Mouse (Mus musculus) kidney, embryonic 14.5 days (tissue): ENCODE results near the gene Tomm40. TPM values are rescaled to one million over a fixed set of nuclear protein-coding genes. Genes with fewer than 3 reads are reported as not detected.

ENCODE experiments used
- ATAC-seq: fragments of 200-750 bp; cut with Nextera tagmentation; 2 replicates; pipeline ENCODE4 v1.8.0; 2017; ENCODE audit warnings: moderate number of reproducible peaks, mild to moderate bottlenecking, moderate TSS enrichment, moderate library complexity; ENCODE audit not compliant: low FRiP score, low TSS enrichment
- H3K27ac ChIP-seq: fragments of 300-500 bp; sonication (generic); 2 replicates; pipeline ENCODE4 v1.5.1; 2014; ENCODE audit warnings: low read depth, mild to moderate bottlenecking, low read length, moderate library complexity, mixed read lengths
- H3K27me3 ChIP-seq: fragments of 300-500 bp; sonication (generic); 2 replicates; pipeline ENCODE4 v1.6.1; 2014; ENCODE audit warnings: mild to moderate bottlenecking, low read length; ENCODE audit not compliant: control insufficient read depth, insufficient read depth
- H3K36me3 ChIP-seq: fragments of 300-500 bp; sonication (generic); 2 replicates; pipeline ENCODE4 v1.6.1; 2014; ENCODE audit warnings: low read length, mixed read lengths; ENCODE audit not compliant: control insufficient read depth, insufficient read depth
- H3K4me1 ChIP-seq: fragments of 300-500 bp; sonication (generic); 2 replicates; pipeline ENCODE4 v1.6.1; 2014; ENCODE audit warnings: low read length, mixed read lengths; ENCODE audit not compliant: control insufficient read depth, insufficient read depth
- H3K4me2 ChIP-seq: fragments of 300-500 bp; sonication (generic); replicated peaks from 2 replicates; pipeline ENCODE4 v1.6.1; 2014; ENCODE audit warnings: low read depth, mild to moderate bottlenecking, low read length
- H3K4me3 ChIP-seq: fragments of 300-500 bp; sonication (generic); 2 replicates; pipeline ENCODE4 v1.5.1; 2014; ENCODE audit warnings: mild to moderate bottlenecking, low read length
- H3K9ac ChIP-seq: fragments of 300-500 bp; sonication (generic); 2 replicates; pipeline ENCODE4 v1.6.1; 2014; ENCODE audit warnings: low read depth, mild to moderate bottlenecking, low read length, moderate library complexity
- H3K9me3 ChIP-seq: fragments of 300-500 bp; sonication (generic); 2 replicates; pipeline ENCODE4 v1.6.1; 2016; ENCODE audit warnings: low read length; ENCODE audit not compliant: control insufficient read depth
- WGBS: fragments of 180-500 bp; shearing (Covaris S2); extraction: QIAGEN DNeasy Blood & Tissue Kit; methylation state at CpG from one replicate; pipeline ENCODE4 v1.1.7; 2014; 5-methylcytosine and 5-hydroxymethylcytosine counted together
- polyA plus RNA-seq: library from polyadenylated mRNA; unstranded; fragments of >200 nt; fragmentation: Nextera tagmentation; extraction: Ambion mirVana; gene quantifications from 2 replicates; pipeline ENCODE4 v1.2.1, GENCODE M21; 2014

Gene Tomm40
- 159 and 177 TPM in 2 replicates for polyA plus RNA-seq

- Histone ChIP-seq H3K27ac (peak within 1 kb of the TSS; percentile 75), H3K9me3 (peaks cover 2% of the 10 kb centered on the region), H3K9ac (peak within 1 kb of the TSS; percentile 97), H3K27me3 (no peaks in the 10 kb centered on the region), H3K4me1 (peaks cover 10% of the 10 kb centered on the region; the same call in 1 of the 2 replicates), H3K4me3 (peak within 1 kb of the TSS; percentile 72), H3K36me3 (peaks cover 43% of the 10 kb centered on the region), H3K4me2 (peak within 1 kb of the TSS; percentile 72)
- under 1% methylated on average over 48 of the region's 59 CpGs for WGBS
- peak; percentile 99 for ATAC-seq
Measured at GRCm38 (mm10) chr7:19715239-19716054, at the start of gene Tomm40. TSS of gene Tomm40 (minus strand) at chr7:19715438.

- Histone ChIP-seq H3K27ac (no peak overlapping the region), H3K4me2 (no peak overlapping the region), H3K4me1 (peaks cover 19% of the 10 kb centered on the region), H3K4me3 (no peak overlapping the region), H3K36me3 (peaks cover 38% of the 10 kb centered on the region), H3K9ac (no peak overlapping the region), H3K27me3 (no peaks in the 10 kb centered on the region), H3K9me3 (no peaks in the 10 kb centered on the region)
- no peak for ATAC-seq
- 89% methylated on average over 9 of the region's 9 CpGs for WGBS
Measured at GRCm38 (mm10) chr7:19764581-19764980, 49.3 kb upstream of the Tomm40 start.

GRCm38 (mm10) chr7:19763829-19764477, 48.7 kb upstream of the Tomm40 start:
- ATAC-seq: no peak
- Histone ChIP-seq H3K27ac (no peak overlapping the region), H3K9ac (no peak overlapping the region), H3K36me3 (peaks cover 45% of the 10 kb centered on the region), H3K4me3 (no peak overlapping the region), H3K27me3 (no peaks in the 10 kb centered on the region), H3K9me3 (no peaks in the 10 kb centered on the region), H3K4me1 (peaks cover 13% of the 10 kb centered on the region), H3K4me2 (no peak overlapping the region)
- WGBS: 65% methylated on average over 13 of the region's 13 CpGs

- H3K9ac ChIP-seq: no peak overlapping the region
- H3K27ac ChIP-seq: no peak overlapping the region; the same call in 1 of the 2 replicates
- H3K9me3 ChIP-seq: no peaks in the 10 kb centered on the region
- WGBS: 40% methylated on average over 11 of the region's 11 CpGs
- no peaks in the 10 kb centered on the region for H3K27me3 ChIP-seq
- H3K4me2 ChIP-seq: no peak overlapping the region
- H3K36me3 ChIP-seq: peaks cover 58% of the 10 kb centered on the region
- H3K4me1 ChIP-seq: no peaks in the 10 kb centered on the region
- no peak overlapping the region for H3K4me3 ChIP-seq
- ATAC-seq: peak; percentile 72; the same call in 1 of the 2 replicates
Measured at GRCm38 (mm10) chr7:19762283-19762682, 47.0 kb upstream of the Tomm40 start.

- no peak overlapping the region for H3K27ac ChIP-seq
- peaks cover 52% of the 10 kb centered on the region for H3K36me3 ChIP-seq
- no peak for ATAC-seq
Measured at GRCm38 (mm10) chr7:19760021-19760420, 44.8 kb upstream of the Tomm40 start.

GRCm38 (mm10) chr7:19758623-19759022, 43.4 kb upstream of the Tomm40 start:
- ATAC-seq: no peak
- WGBS: 93% methylated on average over 13 of the region's 13 CpGs
- H3K36me3 ChIP-seq: peaks cover 40% of the 10 kb centered on the region
- H3K27ac ChIP-seq: no peak overlapping the region
- no peaks in the 10 kb centered on the region for H3K9me3 ChIP-seq
- H3K4me2 ChIP-seq: no peak overlapping the region
- no peak overlapping the region for H3K9ac ChIP-seq
- peaks cover under 1% of the 10 kb centered on the region; the same call in 1 of the 2 replicates for H3K4me1 ChIP-seq
- H3K4me3 ChIP-seq: no peak overlapping the region
- H3K27me3 ChIP-seq: no peaks in the 10 kb centered on the region

More at GRCm38 (mm10) chr7:19760021-19760420, 44.8 kb upstream of the Tomm40 start:
- Histone ChIP-seq H3K4me2 (no peak overlapping the region), H3K4me1 (no peaks in the 10 kb centered on the region), H3K27me3 (no peaks in the 10 kb centered on the region), H3K9ac (no peak overlapping the region), H3K4me3 (no peak overlapping the region), H3K9me3 (no peaks in the 10 kb centered on the region)
- WGBS: 76% methylated on average over 13 of the region's 13 CpGs

- Histone ChIP-seq H3K9me3 (no peaks in the 10 kb centered on the region), H3K4me3 (no peak overlapping the region), H3K4me1 (peaks cover 4% of the 10 kb centered on the region; the same call in 1 of the 2 replicates), H3K27me3 (no peaks in the 10 kb centered on the region), H3K36me3 (peaks cover 30% of the 10 kb centered on the region), H3K27ac (peak overlapping the region; percentile 63; the same call in 1 of the 2 replicates), H3K4me2 (no peak overlapping the region), H3K9ac (no peak overlapping the region)
- 73% methylated on average over 24 of the region's 24 CpGs for whole genome bisulfite sequencing
- ATAC-seq: peak; percentile 16; the same call in 1 of the 2 replicates
Measured at GRCm38 (mm10) chr7:19755851-19756786, 40.9 kb upstream of the Tomm40 start.

- Histone ChIP-seq H3K9me3 (no peaks in the 10 kb centered on the region), H3K4me1 (peaks cover 7% of the 10 kb centered on the region), H3K4me2 (no peak overlapping the region), H3K27me3 (no peaks in the 10 kb centered on the region), H3K27ac (no peak overlapping the region), H3K4me3 (no peak overlapping the region), H3K36me3 (peaks cover 25% of the 10 kb centered on the region), H3K9ac (no peak overlapping the region)
- ATAC-seq: no peak
- 87% methylated on average over 2 of the region's 2 CpGs for WGBS
Measured at GRCm38 (mm10) chr7:19755008-19755407, 39.8 kb upstream of the Tomm40 start.
